ENCODE assay signal across 13 mouse cellular contexts in genomic region chr2:173172386-173172785, GRCm38 (mm10). TPM values are rescaled to one million over a fixed set of nuclear protein-coding genes. Genes with fewer than 3 reads are reported as not detected.
DNase-seq lines count a peak whose midpoint lies in the region; ATAC-seq lines count a peak whose summit lies in the region.
"Had no signal": no experiment of that assay in that cellular context is flagged by ENCODE, and none has a peak within 500 bp of the region (broad histone marks: within the 10 kb centered on the region; RNA-seq: fewer than 3 reads in every experiment).

No protein-coding gene starts in this region.

- H3K36me3 ChIP-seq in kidney, embryonic 15.5 days = no peaks in the 10 kb centered on the region
- H3K36me3 ChIP-seq in embryonic facial prominence, embryonic 13.5 days = no peaks in the 10 kb centered on the region
- no peaks in the 10 kb centered on the region for H3K36me3 ChIP-seq in hindbrain, embryonic 13.5 days
- no peaks in the 10 kb centered on the region for H3K36me3 ChIP-seq in midbrain, embryonic 13.5 days

- peaks cover 58% of the 10 kb centered on the region for H3K4me1 ChIP-seq in kidney, embryonic 15.5 days
- H3K4me1 ChIP-seq in embryonic facial prominence, embryonic 13.5 days = peaks cover 37% of the 10 kb centered on the region
- peaks cover 69% of the 10 kb centered on the region for H3K4me1 ChIP-seq in hindbrain, embryonic 13.5 days (replicated peaks)
- H3K4me1 ChIP-seq in midbrain, embryonic 13.5 days (replicated peaks) = peaks cover 36% of the 10 kb centered on the region

- no peak for DNase-seq in kidney, postnatal 36 days
- no peak for DNase-seq in testis, postnatal 14 days (ENCODE audit: low spot score)
- no peak for DNase-seq in layer of hippocampus, postnatal 14 days (ENCODE audit: low spot score in 2 of 2)
- no peak for DNase-seq in retina, embryonic 14.5 days (ENCODE audit: low spot score)
- DNase-seq: right cerebral cortex, postnatal 14 days had no signal

- H3K4me2 ChIP-seq in kidney, embryonic 15.5 days = no peak overlapping the region
- no peak overlapping the region for H3K4me2 ChIP-seq in embryonic facial prominence, embryonic 13.5 days
- no peak overlapping the region for H3K4me2 ChIP-seq in hindbrain, embryonic 13.5 days
- H3K4me2 ChIP-seq in midbrain, embryonic 13.5 days (replicated peaks) = no peak overlapping the region

- no peak overlapping the region for H3K4me3 ChIP-seq in kidney, embryonic 15.5 days (replicated peaks)
- H3K4me3 ChIP-seq in embryonic facial prominence, embryonic 13.5 days = no peak overlapping the region
- no peak overlapping the region for H3K4me3 ChIP-seq in hindbrain, embryonic 13.5 days
- H3K4me3 ChIP-seq in midbrain, embryonic 13.5 days (replicated peaks) = no peak overlapping the region
- H3K4me3 ChIP-seq: erythroblast, embryonic 14.5 days; megakaryocyte, embryonic 14.5 days had no signal

- H3K9me3 ChIP-seq in kidney, embryonic 15.5 days (replicated peaks) = no peaks in the 10 kb centered on the region; the same call in 1 of the 2 replicates
- no peaks in the 10 kb centered on the region for H3K9me3 ChIP-seq in embryonic facial prominence, embryonic 13.5 days
- H3K9me3 ChIP-seq in hindbrain, embryonic 13.5 days = no peaks in the 10 kb centered on the region
- no peaks in the 10 kb centered on the region for H3K9me3 ChIP-seq in midbrain, embryonic 13.5 days

- peaks cover 78% of the 10 kb centered on the region for H3K27me3 ChIP-seq in kidney, embryonic 15.5 days
- H3K27me3 ChIP-seq in embryonic facial prominence, embryonic 13.5 days = peaks cover 26% of the 10 kb centered on the region
- no peaks in the 10 kb centered on the region for H3K27me3 ChIP-seq in hindbrain, embryonic 13.5 days
- no peaks in the 10 kb centered on the region for H3K27me3 ChIP-seq in midbrain, embryonic 13.5 days

- ATAC-seq in kidney, embryonic 15.5 days (replicated peaks; ENCODE audit: low FRiP score) = no peak
- no peak for ATAC-seq in embryonic facial prominence, embryonic 13.5 days (ENCODE audit: insufficient number of reproducible peaks, insufficient read depth, low FRiP score, low TSS enrichment, low read depth)
- no peak for ATAC-seq in hindbrain, embryonic 13.5 days (ENCODE audit: low FRiP score)
- no peak for ATAC-seq in midbrain, embryonic 13.5 days
- ATAC-seq: inflammation-experienced regulatory T-cells, adult 6 months had no signal

- H3K9ac ChIP-seq in kidney, embryonic 15.5 days = no peak overlapping the region
- H3K9ac ChIP-seq in embryonic facial prominence, embryonic 13.5 days = no peak overlapping the region
- no peak overlapping the region for H3K9ac ChIP-seq in hindbrain, embryonic 13.5 days
- no peak overlapping the region for H3K9ac ChIP-seq in midbrain, embryonic 13.5 days (replicated peaks)

- WGBS in kidney, embryonic 15.5 days = 75% methylated on average over 1 of the region's 1 CpGs
- WGBS in embryonic facial prominence, embryonic 13.5 days = 88% methylated on average over 1 of the region's 1 CpGs
- WGBS in hindbrain, embryonic 13.5 days = 84% methylated on average over 1 of the region's 1 CpGs
- 85% methylated on average over 1 of the region's 1 CpGs for WGBS in midbrain, embryonic 13.5 days

- peak overlapping the region; percentile 94 for H3K27ac ChIP-seq in kidney, embryonic 15.5 days
- peak overlapping the region; percentile 98 for H3K27ac ChIP-seq in embryonic facial prominence, embryonic 13.5 days
- H3K27ac ChIP-seq in hindbrain, embryonic 13.5 days = peak overlapping the region; percentile 93
- peak overlapping the region; percentile 96 for H3K27ac ChIP-seq in midbrain, embryonic 13.5 days

RNA-seq across cellular contexts. Expression of gene Pck1, which starts 19.5 kb away (rescaled TPM):
- polyA plus RNA-seq in kidney, embryonic 15.5 days (2015; fragmentation: Nextera tagmentation; extraction: Ambion mirVana) = 17.9 and 18.0 TPM in 2 replicates
- 0.22 TPM in 1 of 2 replicates, not detected in the other for polyA plus RNA-seq in embryonic facial prominence, embryonic 13.5 days (2015; fragmentation: Nextera tagmentation; extraction: Ambion mirVana)
- polyA plus RNA-seq in hindbrain, embryonic 13.5 days (2015; fragmentation: Nextera tagmentation; extraction: Ambion mirVana) = not detected in 2 replicates
- not detected in 2 replicates for polyA plus RNA-seq in midbrain, embryonic 13.5 days (2015; fragmentation: Nextera tagmentation; extraction: Ambion mirVana)
- total RNA-seq in layer of hippocampus, postnatal 14 days (2021) = not detected
- total RNA-seq: left cerebral cortex, postnatal 36 days had no signal
- polyA plus RNA-seq: inflammation-experienced regulatory T-cells, adult 6 months had no signal

RNA-seq across cellular contexts. Expression of gene Zbp1, which starts 46.3 kb away (rescaled TPM):
- 0.40 and 0.64 TPM in 2 replicates for polyA plus RNA-seq in kidney, embryonic 15.5 days (2015; fragmentation: Nextera tagmentation; extraction: Ambion mirVana)
- 0.13 TPM in 1 of 2 replicates, not detected in the other for polyA plus RNA-seq in embryonic facial prominence, embryonic 13.5 days (2015; fragmentation: Nextera tagmentation; extraction: Ambion mirVana)
- polyA plus RNA-seq in hindbrain, embryonic 13.5 days (2015; fragmentation: Nextera tagmentation; extraction: Ambion mirVana) = 0.16 and 0.29 TPM in 2 replicates
- polyA plus RNA-seq in midbrain, embryonic 13.5 days (2015; fragmentation: Nextera tagmentation; extraction: Ambion mirVana) = 0.27 and 0.50 TPM in 2 replicates
- total RNA-seq in layer of hippocampus, postnatal 14 days (2021) = not detected
- total RNA-seq: left cerebral cortex, postnatal 36 days had no signal
- polyA plus RNA-seq: erythroblast, embryonic 14.5 days had no signal

RNA-seq across cellular contexts. Expression of gene Ctcfl, which starts 53.1 kb away (rescaled TPM):
- polyA plus RNA-seq in kidney, embryonic 15.5 days (2015; fragmentation: Nextera tagmentation; extraction: Ambion mirVana) = 0.12 and 0.21 TPM in 2 replicates
- polyA plus RNA-seq in embryonic facial prominence, embryonic 13.5 days (2015; fragmentation: Nextera tagmentation; extraction: Ambion mirVana) = 0.14 TPM in 1 of 2 replicates, not detected in the other
- polyA plus RNA-seq in hindbrain, embryonic 13.5 days (2015; fragmentation: Nextera tagmentation; extraction: Ambion mirVana) = 0.05 and 0.08 TPM in 2 replicates
- 0.10 and 0.15 TPM in 2 replicates for polyA plus RNA-seq in midbrain, embryonic 13.5 days (2015; fragmentation: Nextera tagmentation; extraction: Ambion mirVana)
- not detected for total RNA-seq in layer of hippocampus, postnatal 14 days (2021)
- polyA plus RNA-seq: erythroblast, embryonic 14.5 days; inflammation-experienced regulatory T-cells, adult 6 months had no signal

Comparison
In these comparisons a context has a peak if more than half of its experiments do, and no peak if none do; other contexts are left out.
1. RNA of gene Pck1, which starts 19.5 kb away (polyA plus RNA-seq): 17.9 to 18.0 TPM in kidney, embryonic 15.5 days; 0.22 TPM in embryonic facial prominence, embryonic 13.5 days, not detected in hindbrain, embryonic 13.5 days and not detected in midbrain, embryonic 13.5 days; every median in the first group is over 10 times any median in the second.
2. Peak in every context shown above with its lines, with median percentiles within 50 percentile points of each other: H3K27ac ChIP-seq.